Mouse (Mus musculus) hindbrain, postnatal 0 days (tissue): ENCODE results near the gene Lrch3. TPM values are rescaled to one million over a fixed set of nuclear protein-coding genes. Genes with fewer than 3 reads are reported as not detected.
"Not testable (repeated sequence)": the region's sequence is repeated elsewhere in the genome, so short reads cannot be mapped to it uniquely, and the experiment has no call there.

Source experiments
- ATAC-seq: fragments of 200-750 bp; cut with Nextera tagmentation; 2 replicates; pipeline ENCODE4 v1.8.0; 2017; ENCODE audit warnings: mild to moderate bottlenecking, moderate TSS enrichment, moderate library complexity
- DNase-seq: peaks from one replicate; pipeline ENCODE4 v3.0.0-alpha.2; 2015; ENCODE audit warnings: low spot score
- H3K27ac ChIP-seq: fragments of 300-500 bp; sonication (generic); 2 replicates; pipeline ENCODE4 v1.5.1; 2014; ENCODE audit warnings: mild to moderate bottlenecking
- H3K27me3 ChIP-seq: fragments of 300-500 bp; sonication (generic); 2 replicates; pipeline ENCODE4 v1.6.1; 2014; ENCODE audit warnings: low read length, mixed read lengths; ENCODE audit not compliant: insufficient read depth
- H3K36me3 ChIP-seq: fragments of 300-500 bp; sonication (generic); 2 replicates; pipeline ENCODE4 v1.6.1; 2014; ENCODE audit warnings: low read length, mixed read lengths; ENCODE audit not compliant: insufficient read depth
- H3K4me1 ChIP-seq: fragments of 300-500 bp; sonication (generic); 2 replicates; pipeline ENCODE4 v1.6.1; 2014; ENCODE audit warnings: antibody characterized with exemption, low read length, mixed read lengths; ENCODE audit not compliant: insufficient read depth
- H3K4me2 ChIP-seq: fragments of 300-500 bp; sonication (generic); 2 replicates; pipeline ENCODE4 v1.6.1; 2014; ENCODE audit warnings: low read depth, mild to moderate bottlenecking, low read length, moderate library complexity, mixed read lengths
- H3K4me3 ChIP-seq: fragments of 300-500 bp; sonication (generic); 2 replicates; pipeline ENCODE4 v1.5.1; 2014; ENCODE audit warnings: low read length
- H3K9ac ChIP-seq: fragments of 300-500 bp; sonication (generic); replicated peaks from 2 replicates; pipeline ENCODE4 v1.6.1; 2014; ENCODE audit warnings: mild to moderate bottlenecking, low read length, moderate library complexity, mixed read lengths
- H3K9me3 ChIP-seq: fragments of 300-500 bp; sonication (generic); 2 replicates; pipeline ENCODE4 v1.6.1; 2016; ENCODE audit warnings: low read length, mixed read lengths
- CTCF ChIP-seq: IDR thresholded peaks from 2 replicates; pipeline ENCODE4 v1.5.1; 2016; ENCODE audit warnings: antibody characterized with exemption, control low read depth, low read depth
- WGBS: fragments of 180-500 bp; shearing (Covaris S2); extraction: QIAGEN DNeasy Blood & Tissue Kit; methylation state at CpG from one replicate; pipeline ENCODE4 v1.1.7; 2014; 5-methylcytosine and 5-hydroxymethylcytosine counted together
- polyA plus RNA-seq: library from polyadenylated mRNA; unstranded; fragments of >200 nt; fragmentation: Nextera tagmentation; extraction: Ambion mirVana; gene quantifications from 2 replicates; pipeline ENCODE4 v1.2.1, GENCODE M21; 2015
- total RNA-seq: library from RNA; depleted of rRNA; stranded (reverse); fragments of >200 nt; gene quantifications from 2 replicates; pipeline ENCODE4 v1.2.3, GENCODE M21; 2014

Lrch3 gene
- total and polyA plus RNA-seq, 2 experiments from 2014 or later = 26.7 to 44.3 TPM

GRCm38 (mm10) chr16:32937358-32937757, 23.5 kb downstream of the Lrch3 start:
- 80% methylated on average over 2 of the region's 2 CpGs for WGBS
- Histone ChIP-seq H3K9ac (no peak overlapping the region), H3K4me3 (no peak overlapping the region), H3K27me3 (no peaks in the 10 kb centered on the region), H3K4me1 (no peaks in the 10 kb centered on the region), H3K27ac (no peak overlapping the region), H3K4me2 (no peak overlapping the region), H3K9me3 (no peaks in the 10 kb centered on the region), H3K36me3 (no peaks in the 10 kb centered on the region)
- ATAC-seq (no peak), DNase-seq (no peak)
- no peak for TF ChIP-seq CTCF

GRCm38 (mm10) chr16:32939301-32939700, 25.4 kb downstream of the Lrch3 start:
- peak; percentile 27 for DNase-seq
- H3K4me3 ChIP-seq, H3K4me1 ChIP-seq, H3K36me3 ChIP-seq, H3K9me3 ChIP-seq, H3K9ac ChIP-seq, H3K27ac ChIP-seq, H3K4me2 ChIP-seq, ATAC-seq, H3K27me3 ChIP-seq: not testable (repeated sequence)
- WGBS = 26% methylated on average over 3 of the region's 3 CpGs

- not testable (repeated sequence) for H3K36me3 ChIP-seq, DNase-seq, H3K9ac ChIP-seq, H3K4me3 ChIP-seq, H3K4me1 ChIP-seq, H3K4me2 ChIP-seq, ATAC-seq, H3K9me3 ChIP-seq, H3K27ac ChIP-seq, H3K27me3 ChIP-seq
- WGBS = 93% methylated on average over 4 of the region's 4 CpGs
These were observed 25.8 kb downstream of the Lrch3 start for GRCm38 (mm10) chr16:32939716-32940115.

- H3K4me2 ChIP-seq, H3K36me3 ChIP-seq, H3K27ac ChIP-seq, ATAC-seq, H3K9me3 ChIP-seq, H3K27me3 ChIP-seq, H3K4me3 ChIP-seq, H3K9ac ChIP-seq, H3K4me1 ChIP-seq, DNase-seq: not testable (repeated sequence)
- 99% methylated on average over 2 of the region's 2 CpGs for WGBS
These were observed 27.3 kb downstream of the Lrch3 start for GRCm38 (mm10) chr16:32941226-32941625.

GRCm38 (mm10) chr16:32942694-32943093, 28.8 kb downstream of the Lrch3 start:
- no peak for TF ChIP-seq CTCF
- no peak overlapping the region for H3K4me3 ChIP-seq
- H3K36me3 ChIP-seq = no peaks in the 10 kb centered on the region
- H3K4me2 ChIP-seq = no peak overlapping the region
- ATAC-seq = no peak
- DNase-seq = peak; percentile 20
- no peak overlapping the region for H3K9ac ChIP-seq
- WGBS = 73% methylated on average over 5 of the region's 5 CpGs
- no peaks in the 10 kb centered on the region for H3K27me3 ChIP-seq
- H3K4me1 ChIP-seq = no peaks in the 10 kb centered on the region
- H3K27ac ChIP-seq = no peak overlapping the region
- no peaks in the 10 kb centered on the region for H3K9me3 ChIP-seq

GRCm38 (mm10) chr16:32945379-32945778, 31.5 kb downstream of the Lrch3 start:
- no peaks in the 10 kb centered on the region for H3K27me3 ChIP-seq
- DNase-seq = no peak
- 0 out of 2 replicates have a peak overlapping the region, but pooled peaks have one; percentile 36 for H3K27ac ChIP-seq
- 41% methylated on average over 5 of the region's 5 CpGs for WGBS
- no peak overlapping the region for H3K4me2 ChIP-seq
- no peak overlapping the region for H3K9ac ChIP-seq
- H3K4me3 ChIP-seq = no peak overlapping the region
- TF ChIP-seq CTCF = no peak
- no peaks in the 10 kb centered on the region for H3K36me3 ChIP-seq
- H3K4me1 ChIP-seq = no peaks in the 10 kb centered on the region
- no peak for ATAC-seq
- H3K9me3 ChIP-seq = no peaks in the 10 kb centered on the region

- no peaks in the 10 kb centered on the region for H3K27me3 ChIP-seq
- no peaks in the 10 kb centered on the region for H3K9me3 ChIP-seq
- H3K36me3 ChIP-seq = no peaks in the 10 kb centered on the region
- no peak for DNase-seq
- no peak for ATAC-seq
- no peak for TF ChIP-seq CTCF
- H3K4me2 ChIP-seq = no peak overlapping the region
- no peak overlapping the region for H3K9ac ChIP-seq
- no peak overlapping the region for H3K4me3 ChIP-seq
- 77% methylated on average over 8 of the region's 8 CpGs for WGBS
- H3K27ac ChIP-seq = no peak overlapping the region
- H3K4me1 ChIP-seq = no peaks in the 10 kb centered on the region
These were observed 34.1 kb downstream of the Lrch3 start for GRCm38 (mm10) chr16:32948016-32948415.

- no peak for ATAC-seq
- Histone ChIP-seq H3K4me2 (no peak overlapping the region), H3K4me1 (no peaks in the 10 kb centered on the region), H3K9me3 (no peaks in the 10 kb centered on the region), H3K27ac (no peak overlapping the region), H3K27me3 (no peaks in the 10 kb centered on the region), H3K4me3 (no peak overlapping the region), H3K9ac (no peak overlapping the region), H3K36me3 (no peaks in the 10 kb centered on the region)
- no peak for TF ChIP-seq CTCF
- DNase-seq = no peak
- WGBS = 82% methylated on average over 5 of the region's 5 CpGs
These were observed 34.8 kb downstream of the Lrch3 start for GRCm38 (mm10) chr16:32948656-32949055.
